Mouse (Mus musculus) left cerebral cortex, adult 9 months (tissue): ENCODE measurements at regions not wholly inside any gene's neighbourhood (a gene's known extent, or its start where the extent isn't known, plus 50 kb on each side); places are given as distances from the start of the nearest gene placed in this dataset.

ENCODE experiments used
- DNase-seq, 2 experiments: peaks; one replicate each; pipeline ENCODE4 v3.0.0; 2022; ENCODE audit warnings: low spot score in 2 of 2

DNA sequence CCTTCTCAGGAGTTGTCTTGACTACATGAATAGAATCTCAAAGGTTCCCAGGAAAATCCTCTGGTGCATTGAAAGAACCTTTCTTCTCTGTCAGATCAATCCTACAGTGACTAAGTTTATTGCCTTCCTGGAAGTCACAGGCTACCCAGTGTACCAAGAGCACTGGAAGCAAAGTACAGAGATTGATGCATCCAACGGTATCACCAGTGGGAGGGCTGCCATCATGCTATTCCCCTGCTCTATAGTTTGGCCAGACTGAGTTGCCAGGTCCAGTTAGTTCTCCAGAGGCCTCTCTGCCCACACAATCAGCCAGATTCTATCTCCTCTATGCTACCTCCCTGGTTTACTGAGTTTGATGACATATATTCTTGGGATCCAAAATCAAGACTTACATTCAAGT, 96.9 kb upstream of the Gm6657 start:
- no peak for DNase-seq

DNA sequence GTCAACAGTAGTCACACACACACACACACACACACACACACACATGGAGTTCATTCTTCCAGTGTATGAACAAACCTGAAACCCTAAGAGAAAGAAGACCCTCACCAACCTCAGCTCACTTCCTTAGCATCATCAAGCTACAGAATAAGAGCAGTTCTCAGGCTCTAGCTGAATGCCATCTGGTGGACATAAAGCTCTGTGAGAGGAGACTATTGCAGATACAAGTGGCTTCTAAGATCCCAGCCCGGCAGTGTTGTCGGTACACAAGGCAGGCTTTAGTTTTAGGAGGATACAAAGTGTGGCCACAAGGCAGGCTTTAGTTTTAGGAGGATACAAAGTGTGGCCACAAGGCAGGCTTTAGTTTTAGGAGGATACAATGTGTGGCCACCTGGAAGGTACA, 96.3 kb upstream of the Gm6657 start:
- DNase-seq = peak in 1 of 2 experiments; percentile 24

DNA sequence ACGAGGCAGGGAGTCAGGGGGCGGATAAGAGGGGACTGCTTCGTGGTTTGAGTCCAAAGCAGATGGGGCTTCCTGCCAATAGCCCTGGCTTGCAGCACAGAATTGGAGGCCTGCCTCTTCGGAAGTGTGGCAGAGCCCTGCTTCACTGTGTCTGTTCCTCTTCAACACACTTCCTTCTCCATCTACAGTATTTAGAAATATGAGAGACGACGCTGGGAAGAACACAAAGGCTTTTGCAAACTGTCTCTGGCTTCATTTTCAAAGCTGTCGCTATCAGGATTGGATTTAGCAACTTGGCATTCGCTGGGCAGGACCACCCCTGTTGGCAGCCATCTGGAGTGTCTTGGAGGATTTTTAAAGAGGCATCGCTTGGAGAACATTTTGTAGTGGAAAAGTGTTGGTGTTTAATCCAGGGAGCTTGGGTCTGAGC, 95.3 kb upstream of the Gm6657 start:
- peak; percentile 39 to 84 for DNase-seq

DNA sequence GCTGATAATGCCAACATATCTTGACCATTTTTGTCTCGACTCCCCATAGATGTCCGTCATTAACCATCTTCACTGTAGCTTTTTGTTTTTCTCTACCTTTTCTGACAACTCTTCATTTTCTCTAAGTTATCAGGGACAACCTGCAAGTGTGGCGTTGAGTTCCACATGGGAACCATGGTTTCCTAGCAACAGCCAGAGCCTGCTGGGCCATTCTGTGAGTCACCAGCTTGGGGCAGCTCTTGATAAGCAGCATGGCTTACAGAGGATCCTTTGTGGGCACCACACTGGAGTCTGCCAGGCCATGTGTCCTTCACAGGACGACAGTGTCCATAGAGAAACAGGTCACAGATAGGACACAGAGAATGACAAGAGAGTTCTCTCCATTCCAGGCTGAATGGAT, 94.3 kb upstream of the Gm6657 start:
- DNase-seq = peak in 1 of 2 experiments; percentile 29

DNA sequence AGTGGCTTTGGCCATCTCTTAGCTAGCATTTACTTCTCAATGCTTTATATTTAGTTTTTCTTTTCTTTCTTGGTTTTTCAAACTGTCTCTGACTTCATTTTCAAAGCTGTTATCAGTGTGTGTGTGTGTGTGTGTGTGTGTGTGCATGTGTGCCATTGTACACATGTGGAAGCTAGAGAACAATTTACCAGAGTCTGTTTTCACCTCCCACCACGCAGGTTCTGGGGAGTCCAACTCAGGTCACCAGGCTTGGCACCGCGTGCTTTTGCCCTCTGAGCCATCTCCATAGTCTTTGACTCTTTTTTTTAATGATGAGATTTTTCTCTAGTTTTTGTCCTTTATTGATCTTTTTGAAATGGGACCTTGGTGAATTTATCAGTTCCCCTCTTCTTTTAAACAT, 93.3 kb upstream of the Gm6657 start:
- DNase-seq = no peak

DNA sequence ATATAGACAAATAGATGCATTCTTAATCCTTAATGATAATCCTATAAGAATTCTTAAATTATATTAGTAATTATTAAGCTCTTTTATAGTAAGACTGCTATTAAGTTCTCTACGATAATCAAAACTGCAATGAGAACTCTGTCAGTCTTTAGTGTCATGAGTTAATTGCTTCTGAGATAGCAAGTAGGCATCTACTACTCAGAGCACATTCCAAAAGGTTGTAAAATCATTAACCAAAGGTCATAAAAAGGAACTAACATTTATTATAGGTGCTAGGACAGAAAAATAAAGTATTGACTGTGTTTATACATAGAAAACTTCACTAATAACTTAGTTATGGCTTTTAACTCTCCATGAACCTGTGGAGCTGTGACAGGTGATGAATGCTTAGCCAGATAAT, 84.1 kb upstream of the Gm6657 start:
- no peak for DNase-seq

DNA sequence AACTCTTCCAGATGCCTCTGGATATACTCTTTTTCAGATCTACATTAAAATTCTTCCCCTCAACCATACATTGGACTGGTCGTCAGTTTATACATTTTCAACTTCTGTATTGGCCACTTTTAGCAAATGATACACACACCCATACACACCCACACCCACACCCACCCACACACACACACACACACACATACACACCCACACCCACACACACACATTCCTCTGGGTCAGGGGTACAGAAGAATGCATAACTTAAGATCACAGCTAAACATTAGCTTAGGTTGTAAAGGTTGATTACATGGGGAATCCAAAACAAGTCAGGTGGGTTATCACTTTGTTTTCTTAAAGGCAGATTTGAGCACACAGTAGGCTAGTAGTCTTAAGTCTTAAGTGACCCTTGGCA, 75.9 kb upstream of the Gm6657 start:
- no peak for DNase-seq

DNA sequence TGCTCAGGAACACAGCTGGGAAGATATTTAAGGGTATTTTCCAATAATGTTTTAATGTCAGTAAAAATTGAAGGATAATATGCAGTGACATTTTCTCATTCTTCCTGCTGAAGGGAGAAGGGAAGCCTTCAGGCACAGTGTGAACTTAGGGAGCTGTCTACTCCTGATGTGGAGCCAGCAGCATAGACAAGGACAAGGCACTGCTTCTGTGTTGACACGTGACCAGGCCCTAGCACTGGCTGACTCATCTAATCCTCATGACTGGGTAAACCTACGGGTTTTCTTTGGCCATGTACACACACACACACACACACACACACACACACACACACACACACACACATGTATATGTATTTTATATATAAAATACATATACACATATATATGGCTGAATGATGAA, 74.8 kb upstream of the Gm6657 start:
- DNase-seq = no peak

DNA sequence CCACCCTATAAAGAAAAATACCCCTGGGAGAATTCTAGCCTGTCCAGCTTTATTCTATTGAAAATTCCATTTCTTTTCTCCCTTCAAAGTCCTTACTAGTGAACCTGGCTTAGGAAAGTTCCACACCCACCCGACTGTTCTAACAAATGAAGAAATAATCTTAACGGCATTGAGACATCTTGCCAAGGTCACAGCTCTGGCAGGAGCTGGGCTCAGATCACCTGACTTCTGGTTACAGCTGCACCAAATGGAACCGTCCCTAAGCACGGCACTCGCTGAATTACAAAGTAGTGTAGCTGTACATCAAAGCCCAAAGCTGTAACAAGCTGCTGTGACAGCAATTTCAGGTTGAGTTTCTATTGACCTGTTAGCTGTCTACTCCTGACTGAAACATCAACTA, 74.2 kb upstream of the Gm6657 start:
- no peak for DNase-seq

DNA sequence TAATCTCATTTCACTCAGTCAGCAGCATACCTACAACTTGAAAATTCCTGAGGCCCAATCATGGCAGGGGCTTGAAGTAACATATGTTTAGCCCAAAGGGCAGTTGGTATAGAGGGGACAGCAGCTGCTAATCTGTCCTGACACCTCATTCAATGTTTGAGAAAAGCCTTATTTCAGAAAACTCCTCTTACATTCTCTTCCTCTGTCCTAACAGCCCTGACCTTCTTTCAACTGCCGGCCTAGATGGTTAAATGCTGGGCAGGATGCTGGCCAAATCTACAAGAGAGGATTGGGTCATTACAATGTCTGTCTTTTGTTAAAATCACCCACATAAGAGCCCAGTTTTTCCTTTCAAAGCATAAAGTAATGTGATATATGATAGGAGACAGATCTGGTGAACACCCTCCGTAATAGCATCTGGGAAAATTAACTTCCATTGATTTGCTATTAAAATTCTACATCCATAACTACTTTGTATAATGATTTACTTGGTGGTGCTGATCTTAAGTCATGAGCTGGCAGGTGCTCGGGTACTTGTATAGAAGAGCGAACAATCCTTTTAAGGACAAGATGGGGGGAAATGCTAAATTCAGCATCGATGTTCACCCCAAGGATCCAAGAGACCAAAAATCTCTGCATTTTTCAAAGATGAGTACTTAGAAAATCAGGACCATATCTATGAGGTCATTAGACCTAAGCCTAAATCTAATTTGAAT, 64.8 kb upstream of the Gm6657 start:
- DNase-seq = no peak

DNA sequence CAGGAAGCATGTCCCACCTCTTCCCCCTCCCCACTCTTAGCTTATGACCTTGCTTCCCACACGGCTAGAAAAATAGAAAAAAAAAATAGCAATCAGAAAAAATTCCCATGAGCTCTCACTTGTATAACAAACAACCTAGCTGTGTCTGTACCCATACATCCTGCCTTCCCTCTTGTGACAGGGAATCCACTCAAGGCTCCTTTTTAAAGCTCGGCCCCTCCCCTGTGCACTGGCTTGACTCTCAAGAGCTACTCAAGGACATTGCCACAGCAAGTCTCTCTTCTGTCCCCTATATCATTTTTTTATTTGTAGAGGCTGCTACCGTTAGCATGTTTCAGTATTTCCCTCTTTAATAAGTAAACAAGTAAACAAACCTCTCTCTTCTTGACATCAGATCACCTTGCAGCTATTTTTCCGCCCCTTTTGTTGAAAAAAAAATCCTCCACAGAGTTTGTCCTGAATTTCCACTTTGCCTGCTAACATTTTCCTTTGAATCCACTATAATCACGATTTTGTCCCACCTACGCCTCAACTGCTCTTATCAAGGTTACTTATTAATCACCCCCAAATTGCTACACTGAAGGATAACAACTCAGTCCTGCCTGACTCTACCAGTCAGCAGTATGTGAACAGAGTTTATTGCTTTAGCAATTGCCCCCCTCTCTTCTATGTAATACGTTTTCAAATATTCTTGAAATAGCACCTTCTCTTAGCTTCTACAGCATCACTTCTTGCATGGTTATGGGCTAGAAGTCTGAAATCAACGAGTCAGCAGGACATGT, 61.8 kb upstream of the Gm6657 start:
- DNase-seq = no peak

DNA sequence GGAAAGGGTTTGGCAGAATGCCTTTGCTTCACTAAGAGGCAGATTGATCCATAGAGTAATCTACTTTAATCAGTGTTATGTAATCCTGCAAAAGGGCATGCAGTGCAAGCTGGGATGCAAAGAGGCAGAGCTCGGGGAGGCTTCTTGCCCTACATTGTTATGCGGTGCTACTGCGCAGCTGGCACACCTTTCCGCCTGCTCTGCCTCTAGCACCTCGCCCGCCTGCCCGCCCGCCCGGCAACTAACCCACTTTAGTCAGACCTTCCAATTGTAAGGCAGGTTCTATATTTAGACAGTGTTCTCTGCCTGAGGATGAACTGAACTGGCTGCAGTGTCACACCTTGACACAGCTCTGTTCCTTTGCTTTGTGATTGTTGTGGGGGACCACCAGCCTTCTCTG, 60.7 kb upstream of the Gm6657 start:
- peak; percentile 14 to 39 for DNase-seq

DNA sequence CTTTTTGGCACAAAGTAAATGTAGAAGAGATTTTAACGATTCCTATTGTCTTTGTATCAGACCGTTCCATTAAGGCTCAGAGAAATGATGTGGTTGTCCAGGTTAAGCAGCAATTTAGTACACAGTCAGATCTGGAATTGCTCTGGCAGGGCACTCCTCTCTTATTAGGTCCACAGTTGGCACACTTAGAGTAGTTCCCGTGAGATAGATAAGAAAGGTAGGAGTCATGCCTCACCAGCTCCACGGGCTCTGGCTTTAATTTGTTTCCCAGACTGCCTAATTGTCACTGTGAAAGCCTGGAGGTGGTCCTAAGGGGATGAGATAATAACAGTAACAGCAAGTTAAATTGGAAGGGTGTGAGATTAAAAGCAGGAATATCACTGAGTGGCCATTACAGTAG, 60.1 kb upstream of the Gm6657 start:
- DNase-seq = no peak

DNA sequence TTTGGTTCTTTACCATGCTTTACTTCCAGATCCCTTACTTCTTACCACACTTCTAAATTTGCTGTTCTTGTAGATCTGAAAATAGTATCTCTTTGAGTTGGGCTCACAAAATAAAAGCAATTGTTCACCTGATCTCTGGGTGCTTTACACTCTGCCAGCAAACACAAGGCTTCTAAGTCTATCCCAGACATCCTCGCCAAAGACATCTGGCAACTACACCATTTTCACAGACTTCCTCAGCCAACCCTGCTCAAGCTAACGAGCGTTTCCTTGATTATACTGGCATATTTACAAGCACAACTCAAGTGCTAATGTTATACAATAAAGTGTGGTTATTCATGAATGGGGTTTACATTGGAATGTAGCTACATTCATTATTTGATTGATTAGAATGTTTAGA, 56.8 kb upstream of the Gm6657 start:
- DNase-seq = peak in 1 of 2 experiments; percentile 16

DNA sequence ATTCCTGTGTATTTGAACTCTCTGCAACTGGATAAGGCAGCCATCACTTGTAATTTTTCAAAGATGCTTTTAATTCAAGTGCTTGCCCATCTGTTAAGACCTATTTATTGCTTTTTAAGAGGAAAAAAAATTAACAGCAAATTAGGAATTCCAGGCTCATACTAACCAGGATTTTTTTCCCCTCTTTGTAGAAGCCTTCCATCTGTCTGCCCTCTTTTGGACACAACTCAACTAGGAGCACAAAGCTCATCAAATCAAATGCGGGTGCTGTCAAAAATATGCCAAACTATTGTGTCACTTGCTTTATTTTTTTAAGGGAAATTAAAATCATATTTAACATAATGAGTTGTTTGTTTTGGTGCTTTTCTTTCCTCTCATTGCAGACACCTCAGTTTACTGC, 55.6 kb upstream of the Gm6657 start:
- DNase-seq = no peak
